Mouse (Mus musculus): ENCODE data around the gene Zfp831. TPM values are rescaled to one million over a fixed set of nuclear protein-coding genes. Genes with fewer than 3 reads are reported as not detected.

The Zfp831 gene
- polyA plus RNA-seq, 1 experiment = 0.65 TPM

DNA sequence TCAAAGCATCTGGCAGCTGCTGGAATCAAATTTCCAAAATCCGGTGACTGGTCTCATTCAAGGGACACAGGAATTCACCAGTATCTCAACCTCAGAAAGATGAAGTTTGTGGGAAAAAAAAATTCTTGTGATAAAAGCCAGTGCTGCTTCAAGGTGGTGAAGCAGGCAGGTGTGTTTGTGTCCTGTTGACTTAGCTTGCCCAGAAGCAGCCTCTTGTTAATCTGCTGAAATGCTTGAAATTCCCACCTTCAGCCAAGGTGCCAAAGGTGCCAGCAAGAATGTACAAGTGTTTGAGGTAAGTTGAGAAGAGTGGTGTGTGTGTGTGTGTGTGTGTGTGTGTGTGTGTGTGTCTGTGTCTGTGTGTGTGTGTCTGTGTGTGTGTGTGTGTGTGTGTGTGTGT, 110.9 kb downstream of the Zfp831 start:
- Histone ChIP-seq H3K4me3 (replicated peaks; ENCODE audit: extremely low read depth, low read depth, low read length) (no peak overlapping the region), H3K4me1 (ENCODE audit: control insufficient read depth, insufficient read depth, low read length) (no peaks in the 10 kb centered on the region)
- 56% methylated on average over 1 of the region's 1 CpGs for WGBS
- DNase-seq = no peak
- TF ChIP-seq POLR2A (IDR thresholded peaks at IDR 0.05; ENCODE audit: borderline replicate concordance, extremely low read depth, low read depth, low read length) = no peak
- TF ChIP-seq CTCF (IDR thresholded peaks at IDR 0.05; ENCODE audit: insufficient read depth, low read length) = no peak

- TF ChIP-seq POLR2A (IDR thresholded peaks at IDR 0.05; ENCODE audit: borderline replicate concordance, extremely low read depth, low read depth, low read length) (no peak), CTCF (IDR thresholded peaks at IDR 0.05; ENCODE audit: insufficient read depth, low read length) (no peak)
These were observed 115.9 kb downstream of the Zfp831 start for GRCm38 (mm10) chr2:174759189-174759588.

More at GRCm38 (mm10) chr2:174759189-174759588, 115.9 kb downstream of the Zfp831 start:
- WGBS = 59% methylated on average over 4 of the region's 4 CpGs
- Histone ChIP-seq H3K4me1 (ENCODE audit: control insufficient read depth, insufficient read depth, low read length) (no peaks in the 10 kb centered on the region), H3K4me3 (replicated peaks; ENCODE audit: extremely low read depth, low read depth, low read length) (no peak overlapping the region)
- no peak for DNase-seq

Other genes with a start within 250 kb of the Zfp831 start
- gene Nelfcd, start 227.7 kb upstream of the Zfp831 start, polyA plus RNA-seq (2012; rRNA removed) = 37.7 and 44.9 TPM in 2 replicates
- gene Ctsz, start 204.5 kb upstream of the Zfp831 start, polyA plus RNA-seq (2012; rRNA removed) = 229 and 251 TPM in 2 replicates
- gene Tubb1, start 192.8 kb upstream of the Zfp831 start, polyA plus RNA-seq (2012; rRNA removed) = 17.4 and 38.3 TPM in 2 replicates
- 238 and 290 TPM in 2 replicates for gene Atp5e, start 179.4 kb upstream of the Zfp831 start, polyA plus RNA-seq (2012; rRNA removed)
- 21.8 and 29.7 TPM in 2 replicates for gene Prelid3b, start 170.5 kb upstream of the Zfp831 start, polyA plus RNA-seq (2012; rRNA removed)
- gene Edn3, start 117.1 kb downstream of the Zfp831 start, polyA plus RNA-seq (2012; rRNA removed) = 7.8 and 10.4 TPM in 2 replicates